Mouse (Mus musculus): Measurements from ENCODE around the gene Sh2d5. TPM values are rescaled to one million over a fixed set of nuclear protein-coding genes. Genes with fewer than 3 reads are reported as not detected.

The Sh2d5 gene
- 3.3 and 4.1 TPM in 2 replicates for polyA plus RNA-seq (2012; rRNA removed)

DNA sequence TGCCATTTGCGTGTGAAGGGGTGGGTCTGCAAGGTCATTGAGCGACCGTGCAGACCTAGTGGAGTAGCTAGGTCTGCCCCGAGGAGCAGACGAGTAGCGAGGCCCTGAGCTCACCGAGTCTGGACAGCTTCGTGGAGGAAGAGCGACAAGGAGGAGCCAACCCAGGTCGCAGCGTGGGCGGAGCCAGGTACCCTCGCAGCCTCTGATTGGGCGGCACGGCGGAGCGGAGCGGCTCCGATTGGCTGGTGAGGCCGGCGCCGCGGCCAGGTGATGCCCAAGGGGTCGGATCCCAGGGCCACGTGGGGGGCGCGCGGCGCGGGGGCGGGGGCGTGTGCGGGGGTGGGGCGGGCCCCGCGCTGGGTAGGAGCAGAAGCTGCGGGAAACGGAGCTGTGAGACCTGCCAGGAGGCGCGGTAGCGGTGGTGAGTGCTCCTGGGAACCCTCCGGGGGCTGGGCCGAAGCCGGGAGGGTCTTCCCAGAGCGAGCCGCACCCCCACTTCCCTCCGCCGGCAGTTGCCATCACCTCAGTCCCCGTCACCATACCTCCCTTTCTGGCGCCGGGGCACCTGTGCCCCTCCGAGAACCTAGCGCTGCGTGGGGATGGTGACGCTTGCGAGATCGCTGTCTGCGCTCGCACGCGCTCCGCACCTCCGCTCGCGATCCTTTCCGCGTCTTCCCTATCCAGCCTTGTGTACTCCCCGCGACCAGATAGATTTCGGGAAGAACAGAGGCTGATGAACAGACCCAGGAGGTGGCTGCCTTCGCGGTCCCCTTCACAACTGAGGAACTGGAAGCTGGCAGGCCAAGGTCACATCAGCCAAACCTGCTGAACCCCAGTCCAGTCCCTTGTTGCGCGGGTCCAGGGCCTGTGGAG is at the start of gene Sh2d5, which contains the start of gene Kif17:
TSS of gene Sh2d5 (plus strand) at position 316 of the 873 bp plus-strand sequence.
TSS of gene Kif17 (plus strand) at position 348 of the 873 bp plus-strand sequence.

DNA sequence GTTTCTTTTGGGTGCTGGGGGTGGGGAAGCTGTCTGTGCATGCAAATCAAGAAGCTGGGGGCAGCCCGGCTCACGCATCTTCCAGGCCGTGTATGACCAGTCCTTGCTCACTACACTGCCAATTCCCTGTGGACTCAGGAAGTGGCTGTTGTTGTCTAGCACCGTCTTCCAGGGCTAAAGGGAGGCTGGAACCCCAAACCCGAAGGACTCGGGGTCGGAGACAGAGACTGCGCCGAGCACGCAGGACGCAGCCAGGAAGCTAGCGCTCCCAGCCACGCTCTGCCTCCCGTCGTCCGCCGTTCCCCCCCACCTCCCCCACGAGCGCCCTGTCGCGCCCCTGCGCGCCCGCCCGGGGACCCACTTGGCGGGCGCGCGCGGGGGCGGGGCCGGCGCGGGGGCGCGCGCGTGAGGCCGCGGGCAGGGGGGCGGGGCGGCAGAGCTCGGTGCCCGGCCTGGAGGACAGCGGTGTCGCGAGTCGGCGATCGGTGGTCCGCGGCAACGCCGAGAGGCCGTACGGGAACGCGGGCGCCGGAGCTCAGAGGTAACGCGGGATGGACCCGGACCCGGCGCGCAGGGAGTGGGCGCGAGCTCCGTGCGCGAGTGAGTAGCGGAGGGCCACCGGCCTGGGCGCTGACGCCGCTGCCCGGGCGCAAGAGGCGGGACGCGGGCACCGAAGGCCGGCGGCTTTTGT is 33.9 kb upstream of the Sh2d5 start, which contains the start of gene Hp1bp3:
TSS of gene Hp1bp3 (plus strand) at position 97 of the 691 bp plus-strand sequence.

DNA sequence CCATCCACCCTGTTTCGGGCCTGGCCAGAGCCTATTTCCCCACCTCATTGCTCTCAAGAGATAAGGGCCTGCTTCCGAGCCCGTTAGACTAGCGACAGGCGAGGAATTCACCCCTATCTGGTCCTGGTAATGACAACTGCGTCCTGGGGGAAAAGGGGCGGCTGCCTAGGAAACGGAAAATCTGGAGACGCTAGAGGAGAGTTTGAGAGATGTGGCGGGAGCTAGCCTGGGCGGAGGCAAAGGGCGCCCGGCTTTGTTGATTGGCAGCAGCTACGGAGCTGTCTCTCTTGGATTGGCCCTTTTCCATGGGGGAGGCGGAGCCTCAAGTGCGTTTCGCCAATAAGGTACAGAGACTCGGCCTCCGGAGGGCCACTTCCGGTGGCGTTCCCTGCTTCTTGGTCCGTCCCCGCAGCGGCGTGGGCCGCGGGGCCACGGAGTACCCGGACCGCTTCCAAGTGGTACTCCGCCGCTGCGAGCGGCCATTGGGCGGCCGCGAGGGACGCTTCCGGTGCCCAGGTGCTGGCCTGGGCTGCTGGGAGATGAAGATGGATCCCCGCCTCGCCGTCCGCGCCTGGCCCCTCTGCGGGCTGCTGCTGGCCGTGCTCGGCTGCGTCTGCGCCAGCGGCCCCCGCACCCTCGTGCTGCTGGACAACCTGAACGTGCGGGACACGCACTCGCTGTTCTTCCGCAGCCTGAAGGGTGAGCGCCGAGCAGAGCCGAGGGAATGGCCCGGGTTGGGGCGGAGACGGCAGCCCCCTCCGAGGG is 54.3 kb downstream of the Sh2d5 start, which contains the start of gene Ddost:
TSS of gene Ddost (plus strand) at position 391 of the 765 bp plus-strand sequence.

Other genes with a start within 250 kb of the Sh2d5 start
- 169 and 208 TPM in 2 replicates for gene Hp1bp3, start 34.1 kb upstream of the Sh2d5 start, polyA plus RNA-seq (2012; rRNA removed)
- 0.76 and 1.4 TPM in 2 replicates for gene Kif17, start within 50 bp of the Sh2d5 start, polyA plus RNA-seq (2012; rRNA removed)
- gene Ddost, start 54.3 kb downstream of the Sh2d5 start, polyA plus RNA-seq (2012; rRNA removed): 158 and 167 TPM in 2 replicates
- gene Pink1, start 75.9 kb downstream of the Sh2d5 start, polyA plus RNA-seq (2012; rRNA removed): 30.7 and 35.9 TPM in 2 replicates
- gene Cda, start 117.6 kb downstream of the Sh2d5 start, polyA plus RNA-seq (2012; rRNA removed): 1.9 and 2.7 TPM in 2 replicates
- gene Fam43b, start 146.1 kb downstream of the Sh2d5 start, polyA plus RNA-seq (2012; rRNA removed): 0.04 and 0.16 TPM in 2 replicates
- gene Mul1, start 184.3 kb downstream of the Sh2d5 start, polyA plus RNA-seq (2012; rRNA removed): 15.1 and 15.4 TPM in 2 replicates
- 14.0 and 18.2 TPM in 2 replicates for gene Camk2n1, start 203.9 kb downstream of the Sh2d5 start, polyA plus RNA-seq (2012; rRNA removed)